Mouse (Mus musculus): Measurements from ENCODE around the gene Rgs16.

GRCm38 (mm10) chr1:153748549-153748948 is 8.4 kb downstream of the Rgs16 start:
- no peak for TF ChIP-seq CTCF (IDR thresholded peaks at IDR 0.05; ENCODE audit: borderline replicate concordance, extremely low read depth, insufficient read depth, insufficient read length)
- TF ChIP-seq POLR2A (IDR thresholded peaks at IDR 0.05; ENCODE audit: borderline replicate concordance, extremely low read depth, insufficient read depth, insufficient read length, poor library complexity, severe bottlenecking), result no peak
